Mouse (Mus musculus): Measurements from ENCODE around the gene Prr22. TPM values are rescaled to one million over a fixed set of nuclear protein-coding genes. Genes with fewer than 3 reads are reported as not detected.

The Prr22 gene
- polyA plus RNA-seq, 1 experiment from 2014 or later = 0.70 TPM

DNA sequence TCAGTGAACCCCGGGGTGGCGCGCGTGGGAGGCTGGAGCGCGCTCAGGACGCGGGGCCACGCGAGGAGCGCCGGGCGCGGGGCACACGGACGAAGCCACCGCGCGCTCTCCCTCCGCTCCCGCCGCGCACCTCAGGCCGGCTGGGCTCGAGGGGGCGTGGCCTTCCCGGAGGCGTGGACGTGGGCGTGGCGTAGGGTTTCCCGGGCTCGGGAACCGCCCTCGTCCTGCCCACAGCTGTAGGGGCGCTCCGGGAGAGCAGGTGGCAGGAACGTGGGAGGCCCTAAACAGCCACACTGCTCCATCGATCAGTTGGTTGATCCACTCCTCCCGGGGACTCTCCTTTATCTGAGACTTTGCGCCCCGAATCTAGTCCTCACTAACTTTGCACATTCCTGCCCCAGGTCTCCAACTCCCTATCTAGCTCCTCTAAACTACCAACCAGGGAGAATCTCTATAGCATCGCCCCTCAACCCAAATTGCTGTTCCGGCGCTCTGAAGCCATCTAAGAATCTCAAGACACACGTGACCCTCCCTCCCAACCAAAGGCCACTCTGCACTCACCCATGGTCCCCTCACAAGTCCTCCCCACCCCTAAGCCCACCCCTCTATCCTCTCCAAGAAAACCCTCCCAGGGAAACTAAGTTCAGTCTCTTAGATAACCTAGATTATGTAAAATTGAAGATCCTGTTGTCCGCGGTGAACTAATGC is 12.5 kb upstream of the Prr22 start, which contains the start of gene Nrtn:
Nrtn (minus strand) TSS at position 115 of the 708 bp plus-strand sequence.
- peak within 1 kb of the TSS; percentile 35 for H3K4me3 ChIP-seq (ENCODE audit: low read depth, low read length)
- peak; percentile 15; the same call in 1 of the 2 replicates for ATAC-seq (ENCODE audit: low read depth)
- no peak within 1 kb of the TSS for H3K27ac ChIP-seq (ENCODE audit: low read depth, low read length)
- peak within 1 kb of the TSS; percentile 59 for H3K4me2 ChIP-seq (ENCODE audit: low read depth, low read length)
- H3K9me3 ChIP-seq (ENCODE audit: control insufficient read depth, low read length) = no peaks in the 10 kb centered on the region
- 0 out of 2 replicates have a peak, but pooled peaks cover 11% of the 10 kb centered on the region for H3K4me1 ChIP-seq (ENCODE audit: control insufficient read depth, insufficient read depth, low read length)
- WGBS = under 1% methylated on average over 44 of the region's 48 CpGs
- H3K9ac ChIP-seq (replicated peaks; ENCODE audit: low read depth, low read length) = peak within 1 kb of the TSS; percentile 46; the same call in 1 of the 2 replicates
- peaks cover 54% of the 10 kb centered on the region for H3K27me3 ChIP-seq (ENCODE audit: control insufficient read depth, insufficient read depth, low read length)
- no peaks in the 10 kb centered on the region for H3K36me3 ChIP-seq (ENCODE audit: control insufficient read depth, insufficient read depth, low read length)

DNA sequence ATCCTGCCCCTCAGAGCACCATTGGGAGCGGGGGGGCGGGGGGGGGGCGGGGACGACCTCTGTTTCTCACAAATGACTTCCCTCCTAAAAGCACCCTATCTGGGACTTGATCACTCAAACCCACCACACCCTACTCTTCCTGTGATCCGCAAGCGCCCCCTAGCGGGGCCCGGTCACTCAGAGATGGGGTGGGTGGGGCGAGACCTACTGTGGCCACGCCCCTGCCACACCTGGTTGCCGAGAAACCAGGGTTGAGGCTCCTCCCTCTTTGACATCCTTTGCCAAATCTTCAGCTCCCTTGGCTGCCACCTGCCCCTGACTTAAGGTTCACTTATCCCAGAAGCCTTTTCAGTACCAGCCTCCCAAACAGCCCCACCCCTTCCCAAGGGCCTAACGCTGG is 11.9 kb upstream of the Prr22 start:
- Histone ChIP-seq H3K9me3 (ENCODE audit: control insufficient read depth, low read length) (no peaks in the 10 kb centered on the region), H3K27me3 (ENCODE audit: control insufficient read depth, insufficient read depth, low read length) (peaks cover 48% of the 10 kb centered on the region), H3K9ac (replicated peaks; ENCODE audit: low read depth, low read length) (no peak overlapping the region), H3K36me3 (ENCODE audit: control insufficient read depth, insufficient read depth, low read length) (no peaks in the 10 kb centered on the region), H3K4me1 (ENCODE audit: control insufficient read depth, insufficient read depth, low read length) (0 out of 2 replicates have a peak, but pooled peaks cover 11% of the 10 kb centered on the region), H3K27ac (ENCODE audit: low read depth, low read length) (no peak overlapping the region), H3K4me2 (ENCODE audit: low read depth, low read length) (no peak overlapping the region), H3K4me3 (ENCODE audit: low read depth, low read length) (no peak overlapping the region)
- 8% methylated on average over 12 of the region's 12 CpGs for WGBS
- no peak for ATAC-seq (ENCODE audit: low read depth)

DNA sequence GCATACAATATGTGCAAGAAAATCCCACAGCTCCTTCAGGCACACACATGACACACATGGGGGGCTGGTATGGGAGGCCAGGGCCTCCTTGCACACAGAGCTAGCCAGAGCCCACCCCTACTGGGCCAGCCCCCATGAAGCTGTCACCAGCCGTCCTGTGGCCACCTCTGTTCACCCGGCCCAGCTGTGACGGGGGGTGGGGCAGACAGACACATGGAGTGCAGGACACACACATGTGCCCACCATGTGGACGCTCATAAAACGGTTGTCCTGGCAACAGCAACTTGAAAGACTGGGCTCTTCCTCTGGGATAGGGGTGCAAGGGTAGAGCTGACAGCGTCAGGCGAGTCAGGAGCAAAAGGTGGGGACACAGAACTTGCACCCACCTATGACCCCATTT is 10.8 kb upstream of the Prr22 start:
- no peak overlapping the region for H3K9ac ChIP-seq (replicated peaks; ENCODE audit: low read depth, low read length)
- peaks cover 37% of the 10 kb centered on the region for H3K27me3 ChIP-seq (ENCODE audit: control insufficient read depth, insufficient read depth, low read length)
- 0 out of 2 replicates have a peak, but pooled peaks cover 11% of the 10 kb centered on the region for H3K4me1 ChIP-seq (ENCODE audit: control insufficient read depth, insufficient read depth, low read length)
- no peaks in the 10 kb centered on the region for H3K36me3 ChIP-seq (ENCODE audit: control insufficient read depth, insufficient read depth, low read length)
- H3K4me2 ChIP-seq (ENCODE audit: low read depth, low read length) = no peak overlapping the region
- no peak overlapping the region for H3K27ac ChIP-seq (ENCODE audit: low read depth, low read length)
- 45% methylated on average over 7 of the region's 7 CpGs for WGBS
- no peak overlapping the region for H3K4me3 ChIP-seq (ENCODE audit: low read depth, low read length)
- ATAC-seq (ENCODE audit: low read depth) = no peak
- H3K9me3 ChIP-seq (ENCODE audit: control insufficient read depth, low read length) = no peaks in the 10 kb centered on the region

DNA sequence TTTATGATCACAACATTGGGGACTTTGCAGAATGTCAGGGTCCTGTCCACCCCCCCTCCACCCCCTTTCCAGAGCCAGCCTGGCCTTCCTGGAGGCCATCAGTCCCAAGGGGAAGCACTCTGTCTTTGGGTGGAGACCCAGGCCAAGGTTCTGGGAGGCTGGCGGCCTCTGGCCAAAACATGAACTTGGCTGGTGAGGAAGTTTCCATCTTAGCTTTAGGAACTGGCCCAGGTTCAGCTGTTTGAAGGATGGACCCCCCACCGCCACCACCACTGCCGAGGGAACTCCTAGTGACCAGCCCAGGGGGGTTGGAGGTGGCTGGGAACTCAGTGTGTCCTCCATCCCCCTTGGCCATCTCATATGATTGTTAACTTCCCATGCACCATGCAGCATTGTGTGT is 9.0 kb upstream of the Prr22 start:
- Histone ChIP-seq H3K27ac (ENCODE audit: low read depth, low read length) (no peak overlapping the region), H3K36me3 (ENCODE audit: control insufficient read depth, insufficient read depth, low read length) (no peaks in the 10 kb centered on the region), H3K4me1 (ENCODE audit: control insufficient read depth, insufficient read depth, low read length) (peaks cover 15% of the 10 kb centered on the region; the same call in 1 of the 2 replicates), H3K4me2 (ENCODE audit: low read depth, low read length) (no peak overlapping the region), H3K9me3 (ENCODE audit: control insufficient read depth, low read length) (no peaks in the 10 kb centered on the region), H3K9ac (replicated peaks; ENCODE audit: low read depth, low read length) (no peak overlapping the region), H3K4me3 (ENCODE audit: low read depth, low read length) (no peak overlapping the region), H3K27me3 (ENCODE audit: control insufficient read depth, insufficient read depth, low read length) (peaks cover 19% of the 10 kb centered on the region)
- 77% methylated on average over 3 of the region's 3 CpGs for WGBS
- no peak for ATAC-seq (ENCODE audit: low read depth)

DNA sequence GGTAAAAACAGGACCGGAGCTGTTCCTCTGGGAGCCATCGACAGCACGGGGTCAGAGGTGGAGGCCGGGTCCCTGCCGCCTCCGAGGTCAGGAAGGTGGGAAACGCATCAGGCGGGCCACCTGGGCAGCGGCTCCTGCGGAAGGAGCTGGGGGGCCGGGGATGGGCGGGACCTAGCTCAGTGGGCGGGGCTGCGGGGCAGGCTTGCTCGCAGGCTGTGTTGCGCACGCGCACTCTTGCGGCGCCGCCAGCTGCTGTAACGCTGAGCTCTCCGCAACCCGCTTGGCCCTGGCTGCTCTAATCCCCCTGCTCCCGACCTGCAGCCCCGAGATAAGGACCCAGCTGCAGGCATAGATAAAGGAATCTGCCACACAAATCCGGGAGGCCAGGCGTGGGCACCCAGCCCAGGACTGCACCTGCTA is 8.0 kb upstream of the Prr22 start:
- Histone ChIP-seq H3K4me1 (ENCODE audit: control insufficient read depth, insufficient read depth, low read length) (peaks cover 12% of the 10 kb centered on the region; the same call in 1 of the 2 replicates), H3K4me2 (ENCODE audit: low read depth, low read length) (peak overlapping the region; percentile 71), H3K9ac (replicated peaks; ENCODE audit: low read depth, low read length) (peak overlapping the region; percentile 65), H3K27ac (ENCODE audit: low read depth, low read length) (peak overlapping the region; percentile 94), H3K36me3 (ENCODE audit: control insufficient read depth, insufficient read depth, low read length) (0 out of 2 replicates have a peak, but pooled peaks cover 4% of the 10 kb centered on the region), H3K4me3 (ENCODE audit: low read depth, low read length) (peak overlapping the region; percentile 46), H3K27me3 (ENCODE audit: control insufficient read depth, insufficient read depth, low read length) (peaks cover 13% of the 10 kb centered on the region), H3K9me3 (ENCODE audit: control insufficient read depth, low read length) (no peaks in the 10 kb centered on the region)
- peak; percentile 26 for ATAC-seq (ENCODE audit: low read depth)
- WGBS = 0% methylated on average over 25 of the region's 28 CpGs

DNA sequence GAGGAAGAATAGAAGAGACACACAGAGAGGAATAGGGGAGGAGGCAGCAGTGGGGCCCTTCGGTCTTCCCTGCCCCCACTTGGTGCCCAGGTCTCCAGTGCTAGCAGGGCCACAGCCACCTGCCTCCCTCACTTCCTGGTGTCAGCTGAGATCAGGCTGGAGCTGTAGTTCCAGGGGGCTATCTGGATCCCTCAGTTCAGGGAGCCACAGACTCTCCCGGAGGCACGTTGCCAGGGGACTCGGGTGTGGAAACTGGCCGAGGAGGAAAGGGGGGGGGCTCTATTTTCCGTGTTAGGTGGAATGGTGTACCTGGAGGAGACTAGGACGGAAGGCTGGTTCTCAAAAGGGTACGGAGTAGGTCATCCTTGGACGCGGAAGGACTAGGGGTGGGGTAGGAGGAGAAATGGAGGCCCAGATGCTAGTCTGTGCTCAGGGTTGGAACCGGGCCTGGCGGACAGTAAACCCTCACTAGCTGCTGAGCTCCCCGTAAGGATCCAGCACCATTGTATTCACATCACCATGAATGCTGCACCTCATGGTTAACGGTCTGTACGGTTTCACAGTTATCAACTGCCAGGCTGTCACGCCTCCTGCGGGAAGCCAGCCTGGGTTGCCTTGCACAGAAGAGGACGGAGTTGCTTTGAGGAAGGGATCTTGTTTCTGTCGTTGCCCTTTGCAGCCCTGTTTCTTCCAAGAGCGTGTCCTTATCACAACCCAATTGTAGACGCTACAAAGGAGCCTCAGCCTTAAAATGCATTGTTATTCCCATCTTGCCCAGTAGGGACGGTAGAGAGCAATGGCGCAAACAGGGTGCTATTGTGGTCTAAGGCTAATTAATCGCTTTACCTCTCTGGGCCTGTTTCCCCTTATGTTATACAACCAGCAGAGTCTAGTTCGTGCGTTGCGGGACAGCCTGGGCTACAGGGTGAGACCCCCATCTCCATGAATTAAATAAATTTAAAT is 7.0 kb upstream of the Prr22 start:
- no peak overlapping the region; the same call in 1 of the 2 replicates for H3K9ac ChIP-seq (replicated peaks; ENCODE audit: low read depth, low read length)
- peaks cover 9% of the 10 kb centered on the region; the same call in 1 of the 2 replicates for H3K4me1 ChIP-seq (ENCODE audit: control insufficient read depth, insufficient read depth, low read length)
- H3K4me3 ChIP-seq (ENCODE audit: low read depth, low read length) = no peak overlapping the region
- H3K27ac ChIP-seq (ENCODE audit: low read depth, low read length) = peak overlapping the region; percentile 94
- no peaks in the 10 kb centered on the region for H3K9me3 ChIP-seq (ENCODE audit: control insufficient read depth, low read length)
- peak overlapping the region; percentile 71; the same call in 1 of the 2 replicates for H3K4me2 ChIP-seq (ENCODE audit: low read depth, low read length)
- WGBS = 52% methylated on average over 27 of the region's 27 CpGs
- H3K27me3 ChIP-seq (ENCODE audit: control insufficient read depth, insufficient read depth, low read length) = peaks cover 4% of the 10 kb centered on the region
- H3K36me3 ChIP-seq (ENCODE audit: control insufficient read depth, insufficient read depth, low read length) = peaks cover 12% of the 10 kb centered on the region
- ATAC-seq (ENCODE audit: low read depth) = no peak; the same call in 1 of the 2 replicates

DNA sequence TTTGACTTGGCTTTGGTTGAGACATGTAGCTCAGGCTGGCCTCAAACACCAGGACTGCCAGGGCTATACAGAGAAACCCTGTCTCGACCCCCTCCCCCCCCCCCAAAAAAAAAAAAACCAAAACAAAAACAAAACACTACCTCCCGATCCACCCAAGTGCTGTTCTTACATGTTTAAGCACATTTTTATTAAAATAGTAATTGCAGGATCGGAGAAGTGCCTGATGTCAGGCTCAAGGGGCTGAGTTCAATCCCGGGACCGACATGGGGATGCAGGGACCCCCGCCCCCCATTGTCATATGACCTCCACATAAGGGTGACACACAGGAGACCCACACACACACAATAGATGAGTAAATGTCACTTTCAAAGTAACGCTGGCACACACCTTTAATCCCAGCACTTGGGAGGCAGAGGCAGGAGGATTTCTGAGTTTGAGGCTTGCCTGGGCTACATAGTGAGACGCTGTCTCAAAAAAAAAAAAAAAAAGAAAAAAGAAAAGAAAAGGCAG is 6.3 kb upstream of the Prr22 start:
- Histone ChIP-seq H3K4me3 (ENCODE audit: low read depth, low read length) (peak overlapping the region; percentile 55; the same call in 1 of the 2 replicates), H3K9me3 (ENCODE audit: control insufficient read depth, low read length) (no peaks in the 10 kb centered on the region), H3K4me1 (ENCODE audit: control insufficient read depth, insufficient read depth, low read length) (peaks cover 9% of the 10 kb centered on the region; the same call in 1 of the 2 replicates), H3K4me2 (ENCODE audit: low read depth, low read length) (peak overlapping the region; percentile 45), H3K27ac (ENCODE audit: low read depth, low read length) (no peak overlapping the region), H3K36me3 (ENCODE audit: control insufficient read depth, insufficient read depth, low read length) (peaks cover 19% of the 10 kb centered on the region), H3K27me3 (ENCODE audit: control insufficient read depth, insufficient read depth, low read length) (peaks cover 2% of the 10 kb centered on the region), H3K9ac (replicated peaks; ENCODE audit: low read depth, low read length) (no peak overlapping the region)
- no peak for ATAC-seq (ENCODE audit: low read depth)
- 77% methylated on average over 8 of the region's 8 CpGs for WGBS

DNA sequence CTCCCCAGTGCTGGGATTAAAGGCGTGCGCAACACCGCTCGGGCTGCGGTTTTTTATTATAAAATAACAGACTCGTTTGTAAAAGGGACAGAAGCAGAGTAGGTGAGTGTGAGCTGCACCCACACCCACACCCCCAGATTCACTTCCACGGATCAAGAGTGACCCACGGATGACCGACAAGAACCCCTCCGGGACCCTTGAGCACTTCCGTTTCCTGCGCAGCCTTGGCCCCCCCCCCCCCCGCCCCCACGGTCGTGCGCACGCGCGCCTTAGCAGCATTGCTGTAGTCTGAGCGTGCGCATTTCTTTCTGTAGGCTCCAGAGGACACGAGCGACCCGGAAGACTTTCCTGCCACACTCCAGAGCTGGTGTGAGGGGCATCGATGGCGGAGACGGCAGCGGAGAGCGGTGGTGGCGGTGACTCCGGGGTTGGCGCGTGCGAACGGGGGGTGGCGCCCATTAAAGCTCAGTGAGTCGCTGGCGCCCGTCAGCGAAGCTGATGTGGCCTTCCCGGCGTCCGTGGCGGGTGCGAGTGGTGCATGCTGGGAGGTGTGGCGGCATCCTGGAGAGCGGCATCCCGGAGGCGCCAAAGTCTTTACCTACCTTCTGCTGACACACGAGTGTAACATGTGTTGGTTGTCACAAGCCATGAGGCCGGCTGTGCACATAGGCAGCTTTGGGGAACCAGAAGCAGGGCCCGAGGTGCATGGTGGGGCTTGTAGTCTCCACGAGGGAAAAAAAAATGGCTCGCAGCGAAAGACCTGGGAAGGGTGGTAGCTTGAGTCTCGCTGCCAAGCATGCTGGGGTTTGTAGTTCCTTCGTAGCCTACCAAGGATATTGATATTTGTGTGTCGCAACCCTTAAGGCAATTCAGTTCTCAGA is 5.3 kb upstream of the Prr22 start, which contains the start of gene Dus3l:
Dus3l (plus strand) TSS at position 284 of the 881 bp plus-strand sequence.
- Histone ChIP-seq H3K4me2 (ENCODE audit: low read depth, low read length) (peak within 1 kb of the TSS; percentile 67), H3K27me3 (ENCODE audit: control insufficient read depth, insufficient read depth, low read length) (peaks cover 2% of the 10 kb centered on the region), H3K4me1 (ENCODE audit: control insufficient read depth, insufficient read depth, low read length) (peaks cover 9% of the 10 kb centered on the region; the same call in 1 of the 2 replicates), H3K36me3 (ENCODE audit: control insufficient read depth, insufficient read depth, low read length) (peaks cover 26% of the 10 kb centered on the region), H3K4me3 (ENCODE audit: low read depth, low read length) (peak within 1 kb of the TSS; percentile 55), H3K9ac (replicated peaks; ENCODE audit: low read depth, low read length) (peak within 1 kb of the TSS; percentile 57), H3K27ac (ENCODE audit: low read depth, low read length) (peak within 1 kb of the TSS; percentile 93), H3K9me3 (ENCODE audit: control insufficient read depth, low read length) (no peaks in the 10 kb centered on the region)
- ATAC-seq (ENCODE audit: low read depth) = peak; percentile 83
- WGBS = 2% methylated on average over 55 of the region's 58 CpGs

Data from neural tube, embryonic 14.5 days (tissue).